Mouse (Mus musculus) adrenal gland, adult 18-20 months (tissue): Measurements from ENCODE around the gene Stat2. TPM values are rescaled to one million over a fixed set of nuclear protein-coding genes. Genes with fewer than 3 reads are reported as not detected.
A peak's percentile ranks its signal among the peaks of the same experiment; 100 is the strongest.
"Not testable (repeated sequence)": the region's sequence is repeated elsewhere in the genome, so short reads cannot be mapped to it uniquely, and the experiment has no call there.

Experiments used
- DNase-seq, 2 experiments: peaks; one replicate each; pipeline ENCODE4 v3.0.0; 2021 to 2022; ENCODE audit warnings: low spot score in 2 of 2
- total RNA-seq, 2 experiments: library from RNA; stranded (reverse); gene quantifications; 1 replicate in 1 of 2; 2 replicates in 1 of 2; pipeline ENCODE4 v1.2.3; 2021

Gene Stat2
- total RNA-seq, 2 experiments from 2014 or later = 25.8 to 33.0 TPM

DNA sequence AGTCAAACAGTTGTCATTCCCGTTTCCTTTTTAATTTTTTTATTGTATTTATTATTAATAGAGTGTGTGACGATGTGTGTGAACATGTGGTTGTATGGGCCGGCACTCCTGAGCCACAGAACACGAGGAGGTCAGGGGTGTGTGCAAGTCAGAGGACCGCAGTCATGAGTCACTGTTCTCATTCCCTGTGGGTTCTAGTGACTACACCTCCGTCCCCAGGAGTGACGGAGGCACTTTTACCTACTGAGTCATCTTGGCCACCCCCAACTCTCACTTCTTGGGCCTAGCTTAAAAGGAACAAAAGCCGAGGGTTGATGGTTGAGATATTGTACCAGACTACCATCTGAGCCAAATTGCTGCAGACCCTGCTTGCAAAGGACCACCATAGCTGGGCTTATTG is 14.0 kb upstream of the Stat2 start:
- no peak for DNase-seq

DNA sequence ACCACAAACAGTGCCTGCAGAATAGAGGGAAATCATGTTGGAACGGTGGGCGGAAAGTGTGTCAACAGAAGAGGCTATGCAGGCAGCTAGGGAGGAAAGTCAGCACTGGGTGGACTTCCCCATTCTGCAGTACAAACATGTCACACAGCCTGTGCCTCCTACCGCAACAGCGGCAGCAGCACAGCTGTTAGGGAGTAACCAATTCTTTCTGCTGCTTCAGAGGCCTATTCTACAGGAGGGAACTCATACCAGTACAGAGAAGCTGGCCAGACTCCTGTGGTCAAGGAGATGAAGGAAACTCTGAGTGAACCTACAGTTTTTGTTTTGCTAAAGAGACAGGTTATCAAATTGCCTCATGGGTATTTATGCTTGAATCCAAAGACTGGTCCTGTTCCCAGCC is 11.4 kb upstream of the Stat2 start:
- DNase-seq = no peak

DNA sequence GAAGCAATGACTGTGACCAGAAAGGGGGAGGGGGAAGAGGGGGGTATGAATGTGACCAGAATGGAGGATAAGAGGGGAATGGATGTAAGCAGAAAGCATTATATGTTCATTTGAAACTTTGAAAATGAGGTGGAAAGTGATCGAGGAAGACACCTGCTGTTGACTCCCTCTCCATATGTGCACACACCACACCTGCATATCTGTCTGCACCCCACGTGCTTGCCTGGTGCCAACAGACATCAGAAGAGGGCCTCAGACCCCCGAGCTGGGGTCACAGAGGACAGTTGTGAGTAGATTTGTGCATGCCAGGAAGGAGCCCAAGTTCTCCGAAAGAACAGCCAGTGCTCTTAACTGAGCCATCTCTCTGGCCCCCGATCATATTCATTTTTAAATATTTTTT is 10.4 kb upstream of the Stat2 start:
- no peak for DNase-seq

DNA sequence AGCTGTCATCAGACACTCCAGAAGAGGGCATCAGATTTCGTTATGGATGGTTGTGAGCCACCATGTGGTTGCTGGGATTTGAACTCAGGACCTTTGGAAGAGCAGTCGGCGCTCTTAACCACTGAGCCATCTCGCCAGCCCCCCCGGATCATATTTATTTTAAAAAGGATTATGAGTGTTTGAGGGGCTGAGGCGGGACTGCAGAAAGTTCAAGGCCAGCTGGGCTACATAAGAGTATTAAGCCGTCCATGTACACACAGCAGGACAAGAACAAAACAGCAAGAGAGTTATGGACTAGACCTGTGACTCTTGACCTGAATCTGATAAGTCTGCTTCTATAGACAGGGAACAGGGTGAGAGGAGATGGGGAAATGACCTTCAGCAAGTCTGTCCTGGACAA is 10.0 kb upstream of the Stat2 start:
- DNase-seq = not testable (repeated sequence)

DNA sequence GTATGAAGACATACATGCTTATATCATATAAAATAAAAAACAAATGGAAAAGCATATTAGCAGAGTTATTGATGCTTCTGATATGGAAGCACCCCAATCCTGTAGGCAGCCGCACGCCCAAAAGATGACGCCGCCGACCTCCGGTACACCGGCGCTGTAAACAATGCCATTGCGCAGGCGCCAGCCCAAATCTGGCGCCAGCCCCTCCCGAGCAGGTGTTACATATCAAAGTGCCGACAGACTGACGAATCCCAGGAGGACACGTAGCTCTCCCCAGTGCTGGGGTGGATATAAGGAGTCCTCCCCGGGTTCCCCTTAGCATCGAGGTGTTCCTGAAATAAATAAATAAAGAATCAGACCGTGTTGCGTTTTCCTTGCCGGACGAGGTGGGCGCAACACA is 8.1 kb upstream of the Stat2 start:
- no peak for DNase-seq

DNA sequence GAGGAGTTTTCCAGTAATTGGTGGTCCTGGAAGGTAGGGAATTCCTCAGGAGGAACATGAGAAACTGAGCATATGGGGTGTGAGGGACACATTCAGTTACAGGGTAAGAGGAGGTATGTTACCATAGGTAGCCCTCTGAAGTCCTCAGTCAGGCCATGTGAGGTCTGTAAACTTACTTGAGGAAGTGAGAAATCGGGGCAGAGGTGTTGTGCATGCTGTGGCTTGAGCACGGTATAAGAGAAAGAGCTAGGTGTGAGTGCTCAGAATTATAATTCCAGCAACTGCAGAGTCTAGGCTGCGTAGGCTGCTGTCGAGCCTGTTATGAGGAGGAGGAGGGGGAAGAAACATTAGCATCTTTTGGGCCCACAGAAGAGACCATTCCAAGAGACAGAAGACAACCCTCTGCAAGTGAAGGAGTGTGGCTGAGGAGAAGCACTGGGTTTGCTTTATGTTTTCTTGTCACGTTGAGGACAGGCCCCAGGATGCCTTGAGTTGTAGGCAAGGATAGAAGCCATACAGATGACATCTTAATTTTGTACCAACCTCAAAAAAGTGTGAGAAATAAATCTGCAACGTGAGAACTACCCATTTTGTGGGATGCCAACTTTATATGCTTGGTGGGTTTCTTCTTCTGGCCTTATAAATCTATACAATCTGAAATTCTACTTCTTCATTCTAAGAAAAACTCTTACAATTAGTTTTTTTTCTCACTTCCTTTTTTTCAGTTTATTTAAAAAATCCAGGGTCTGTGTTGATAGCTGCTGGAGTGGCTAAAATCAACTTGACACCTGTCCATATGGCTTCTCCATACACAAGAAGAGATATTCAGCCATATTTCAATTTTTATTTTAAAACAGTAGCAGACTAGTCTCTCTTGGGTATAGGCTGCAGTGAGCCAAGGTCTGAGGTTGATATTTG is 6.7 kb upstream of the Stat2 start:
- DNase-seq = no peak

DNA sequence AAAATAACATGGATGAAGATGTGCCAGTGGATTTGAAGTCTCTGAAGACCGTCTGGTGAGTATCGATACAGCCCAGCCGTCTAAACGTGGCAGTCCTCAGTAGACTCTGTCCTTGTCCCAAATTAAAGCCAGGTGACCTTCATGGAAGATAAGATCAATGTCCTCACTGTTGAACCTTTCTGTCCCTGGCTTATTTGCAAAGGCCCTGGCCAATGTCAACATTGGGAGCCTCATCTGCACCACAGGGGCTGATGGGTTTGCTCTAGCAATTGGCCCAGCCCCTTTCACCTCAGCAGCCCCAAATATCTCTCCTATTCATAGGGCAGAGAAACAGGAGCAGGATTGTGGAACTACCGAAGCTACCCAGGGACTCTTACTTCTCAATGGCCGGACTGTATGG is 2.0 kb upstream of the Stat2 start, which contains the start of gene Apof:
TSS of gene Apof (plus strand) at position 301 of the 400 bp plus-strand sequence.
- no peak for DNase-seq

- DNase-seq = no peak
Measured at GRCm38 (mm10) chr10:128269206-128269910, 1.0 kb upstream of the Stat2 start.

- no peak for DNase-seq
Measured at GRCm38 (mm10) chr10:128270866-128271265, 507 bp downstream of the Stat2 start.

DNA sequence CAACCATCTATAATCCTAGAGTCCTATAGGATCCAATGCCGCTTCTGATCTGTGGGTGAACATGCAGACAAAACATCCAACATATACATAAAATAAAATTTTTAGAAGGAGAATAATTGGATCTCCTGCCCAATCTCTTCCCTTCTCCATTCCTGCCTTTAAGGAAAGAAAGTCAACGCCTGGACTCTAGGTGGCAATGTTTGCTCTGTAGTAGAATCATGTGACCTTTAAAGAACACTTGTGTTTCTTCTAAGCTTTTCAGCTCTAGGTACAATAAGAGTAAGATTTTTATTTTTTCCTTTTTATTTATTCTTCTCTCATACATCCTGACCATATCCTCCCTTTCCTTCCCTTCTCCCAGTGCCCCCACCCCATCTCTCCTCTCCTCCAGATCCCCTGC is 1.5 kb downstream of the Stat2 start:
- DNase-seq = no peak

GRCm38 (mm10) chr10:128272819-128273439 is 2.6 kb downstream of the Stat2 start:
- DNase-seq = not testable (repeated sequence)

- DNase-seq = not testable (repeated sequence)
Measured at GRCm38 (mm10) chr10:128275374-128275773, 5.0 kb downstream of the Stat2 start.

DNA sequence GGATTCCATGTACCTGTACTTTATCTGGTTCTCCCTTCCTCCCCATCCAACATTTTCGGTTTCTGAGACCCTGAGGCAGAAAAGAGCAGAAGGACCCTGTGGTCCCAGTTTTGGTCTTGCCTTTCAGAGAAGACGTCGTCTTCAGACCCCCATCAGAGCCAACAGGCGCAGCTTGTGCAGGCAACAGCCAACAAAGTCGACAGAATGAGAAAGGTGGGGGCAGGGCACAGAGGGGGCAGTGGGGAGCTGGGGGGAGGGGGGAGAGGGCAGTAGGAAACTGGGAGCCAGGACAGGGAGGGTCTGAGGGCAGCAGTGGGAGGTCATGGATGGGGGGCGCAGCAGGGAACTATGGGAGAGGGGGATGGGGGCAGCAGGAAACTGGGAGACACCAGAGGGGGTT is 7.8 kb downstream of the Stat2 start:
- DNase-seq = no peak

DNA sequence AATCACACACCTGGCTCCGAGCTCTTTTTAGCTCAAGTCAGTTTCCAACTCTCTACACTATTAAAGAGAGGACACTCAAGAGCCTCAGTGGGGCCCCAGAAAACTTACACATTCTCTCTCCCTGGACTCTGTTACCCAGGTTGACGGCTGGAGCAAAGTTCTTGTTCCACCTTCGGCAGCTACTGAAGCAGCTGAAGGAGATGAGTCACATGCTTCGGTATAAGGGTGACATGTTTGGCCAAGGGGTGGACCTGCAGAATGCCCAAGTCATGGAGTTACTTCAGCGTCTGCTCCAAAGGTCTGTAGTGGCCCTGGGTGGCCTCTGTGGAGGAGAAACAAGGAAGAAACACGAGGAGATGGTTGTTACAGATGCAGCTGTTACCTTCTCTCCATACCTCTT is 10.6 kb downstream of the Stat2 start:
- DNase-seq = no peak

DNA sequence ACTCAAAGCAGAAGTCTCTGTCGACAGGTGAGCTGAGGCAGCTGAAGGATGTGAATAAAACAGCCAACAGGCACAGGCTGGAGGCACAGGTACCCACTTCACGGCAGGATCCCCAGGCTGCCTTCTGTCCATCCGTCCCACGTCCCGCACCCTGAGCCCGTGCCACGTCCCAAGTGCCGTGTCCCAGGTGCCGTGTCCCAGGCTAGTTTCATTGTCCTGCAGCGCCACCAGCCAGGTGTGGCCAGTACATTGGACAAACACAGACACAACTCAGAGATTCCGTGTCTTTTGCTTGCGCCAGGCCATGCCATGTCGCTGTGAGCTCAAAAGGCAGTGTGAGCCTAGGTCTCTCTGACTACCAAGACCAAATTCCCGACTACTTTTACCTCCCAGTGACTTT is 11.3 kb downstream of the Stat2 start:
- no peak for DNase-seq

DNA sequence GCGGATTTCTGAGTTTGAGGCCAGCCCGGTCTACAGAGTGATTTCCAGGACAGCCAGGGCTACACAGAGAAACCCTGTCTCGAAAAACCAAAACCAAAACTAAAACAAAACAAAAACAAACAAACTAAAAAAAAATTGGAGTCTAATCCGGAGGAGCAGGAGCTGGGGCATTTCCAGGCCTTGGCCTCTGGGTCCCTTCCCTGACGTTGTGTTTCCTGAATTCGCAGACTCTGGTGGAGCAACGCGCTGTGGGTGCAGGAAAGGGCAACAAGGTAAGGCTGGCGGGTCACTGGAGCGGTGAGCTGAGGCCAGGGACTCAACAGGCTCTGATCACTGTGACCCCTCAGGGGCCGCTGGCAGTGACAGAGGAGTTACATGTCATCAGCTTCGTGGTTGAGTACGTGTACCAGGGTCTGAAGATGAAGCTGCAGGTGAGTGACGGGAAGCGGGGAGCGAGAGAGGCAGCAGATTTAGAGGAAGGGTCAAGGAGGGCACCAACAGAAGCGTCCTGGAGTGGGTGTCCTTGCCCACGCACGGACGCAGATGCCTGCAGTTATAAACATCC is 12.6 kb downstream of the Stat2 start:
- no peak for DNase-seq

GRCm38 (mm10) chr10:128283604-128284579 is 13.5 kb downstream of the Stat2 start:
- DNase-seq = peak; percentile 60 to 72

DNA sequence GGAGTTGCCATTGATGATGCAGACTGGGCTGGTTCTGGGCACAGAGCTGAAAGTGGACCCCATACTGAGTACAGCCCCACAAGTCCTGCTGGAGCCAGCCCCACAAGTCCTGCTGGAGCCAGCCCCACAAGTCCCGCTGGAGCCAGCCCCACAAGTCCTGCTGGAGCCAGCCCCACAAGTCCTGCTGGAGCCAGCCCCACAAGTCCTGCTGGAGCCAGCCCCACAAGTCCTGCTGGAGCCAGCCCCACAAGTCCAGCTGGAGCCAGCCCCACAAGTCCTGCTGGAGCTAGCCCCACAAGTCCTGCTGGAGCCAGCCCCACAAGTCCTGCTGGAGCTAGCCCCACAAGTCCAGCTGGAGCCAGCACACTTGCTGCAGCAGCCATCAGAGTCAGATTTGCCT is 20.2 kb downstream of the Stat2 start:
- not testable (repeated sequence) for DNase-seq

- no peak for DNase-seq
Measured at GRCm38 (mm10) chr10:128296370-128297090, 26.2 kb downstream of the Stat2 start.

- DNase-seq = no peak
Measured at GRCm38 (mm10) chr10:128297221-128297620, 26.9 kb downstream of the Stat2 start.
